Mouse (Mus musculus) right cerebral cortex, postnatal 36 days (tissue): ENCODE data around the gene Lcn8.

ENCODE experiments used
- DNase-seq, 2 experiments: peaks; one replicate each; pipeline ENCODE4 v3.0.0; 2022; ENCODE audit warnings: low spot score in 2 of 2, mixed read lengths in 1 of 2

Gene Lcn8

GRCm38 (mm10) chr2:25652902-25653301, at the start of gene Lcn8:
Gene Lcn8, plus strand, starts transcription at chr2:25653120.
- no peak for DNase-seq

- peak; percentile 80 to 86 for DNase-seq
Measured at GRCm38 (mm10) chr2:25607761-25608622, 44.9 kb upstream of the Lcn8 start, which contains the start of gene Rabl6. Gene Rabl6, minus strand, starts transcription at chr2:25608521.

GRCm38 (mm10) chr2:25608671-25609070, 44.2 kb upstream of the Lcn8 start:
- DNase-seq = no peak

GRCm38 (mm10) chr2:25616398-25616797, 36.5 kb upstream of the Lcn8 start:
- DNase-seq = no peak

GRCm38 (mm10) chr2:25617578-25617977, 35.3 kb upstream of the Lcn8 start, which contains the start of gene Ccdc183:
Gene Ccdc183, minus strand, starts transcription at chr2:25617678.
- no peak for DNase-seq

- no peak for DNase-seq
Measured at GRCm38 (mm10) chr2:25620386-25620785, 32.5 kb upstream of the Lcn8 start.

- DNase-seq = no peak
Measured at GRCm38 (mm10) chr2:25620852-25621228, 32.1 kb upstream of the Lcn8 start.

- DNase-seq = peak; percentile 86 to 90
Measured at GRCm38 (mm10) chr2:25621229-25622200, 31.4 kb upstream of the Lcn8 start, which contains the start of gene Tmem141. Gene Tmem141, minus strand, starts transcription at chr2:25622005.

- DNase-seq = no peak
Measured at GRCm38 (mm10) chr2:25625986-25626385, 26.9 kb upstream of the Lcn8 start.

GRCm38 (mm10) chr2:25627811-25628210, 25.1 kb upstream of the Lcn8 start, which contains the start of gene Fcna:
Gene Fcna, minus strand, starts transcription at chr2:25628030.
- no peak for DNase-seq

- no peak for DNase-seq
Measured at GRCm38 (mm10) chr2:25628738-25629137, 24.2 kb upstream of the Lcn8 start.

- DNase-seq = no peak
Measured at GRCm38 (mm10) chr2:25633616-25634015, 19.3 kb upstream of the Lcn8 start.

GRCm38 (mm10) chr2:25634046-25634445, 18.9 kb upstream of the Lcn8 start:
- no peak for DNase-seq

- no peak for DNase-seq
Measured at GRCm38 (mm10) chr2:25639890-25640289, 13.0 kb upstream of the Lcn8 start.

GRCm38 (mm10) chr2:25654502-25654901, 1.6 kb downstream of the Lcn8 start:
- DNase-seq = no peak

- DNase-seq = peak in 1 of 2 experiments; percentile 10
Measured at GRCm38 (mm10) chr2:25656691-25657090, 3.8 kb downstream of the Lcn8 start.

GRCm38 (mm10) chr2:25657246-25657645, 4.3 kb downstream of the Lcn8 start:
- DNase-seq = no peak

- no peak for DNase-seq
Measured at GRCm38 (mm10) chr2:25657652-25658051, 4.7 kb downstream of the Lcn8 start, which contains the start of gene Lcn5. Gene Lcn5, plus strand, starts transcription at chr2:25657952.

GRCm38 (mm10) chr2:25660279-25660678, 7.4 kb downstream of the Lcn8 start:
- no peak for DNase-seq

GRCm38 (mm10) chr2:25661245-25661970, 8.5 kb downstream of the Lcn8 start:
- no peak for DNase-seq

GRCm38 (mm10) chr2:25663511-25663910, 10.6 kb downstream of the Lcn8 start:
- no peak for DNase-seq
